Mouse (Mus musculus) E14TG2a.4 (cell line): ENCODE results near the gene Pou2f3.

Experiments used
- CTCF ChIP-seq: conservative IDR thresholded peaks from 2 replicates; pipeline ENCODE4 v1.5.1; 2014; ENCODE audit warnings: low read length
- NANOG ChIP-seq: IDR thresholded peaks from 2 replicates; pipeline ENCODE4 v1.6.1; 2014; ENCODE audit warnings: borderline replicate concordance, low read length, mixed read lengths
- POU5F1 ChIP-seq: IDR thresholded peaks from 2 replicates; pipeline ENCODE4 v1.6.1; 2014; ENCODE audit warnings: low read length, borderline replicate concordance

- TF ChIP-seq CTCF (no peak), POU5F1 (no peak), NANOG (no peak)
Observed at GRCm38 (mm10) chr9:43097801-43098557, 112.2 kb downstream of the Pou2f3 start.
